Mouse (Mus musculus) urinary bladder, postnatal 0 days (tissue): ENCODE data around the gene Bean1. TPM values are rescaled to one million over a fixed set of nuclear protein-coding genes. Genes with fewer than 3 reads are reported as not detected.

Experiments used
- polyA plus RNA-seq: library from polyadenylated mRNA; unstranded; fragments of >200 nt; fragmentation: Nextera tagmentation; extraction: Ambion mirVana; gene quantifications from 2 replicates; pipeline ENCODE4 v1.2.1, GENCODE M21; 2015

Bean1 gene
- polyA plus RNA-seq: 4.9 and 7.0 TPM in 2 replicates

GRCm38 (mm10) chr8:104170118-104171049 is at the start of gene Bean1:
TSS of gene Bean1 (plus strand) at chr8:104170442.

GRCm38 (mm10) chr8:104248276-104248675 is 78.0 kb downstream of the Bean1 start, which contains the start of gene Tk2:
TSS of gene Tk2 (minus strand) at chr8:104248558.

GRCm38 (mm10) chr8:104250439-104251367 is 80.5 kb downstream of the Bean1 start, which contains the start of gene Cklf:
TSS of gene Cklf (plus strand) at chr8:104250861.

Other genes with a start within 250 kb of the Bean1 start
- gene Cdh5, start 68.8 kb upstream of the Bean1 start, polyA plus RNA-seq: 13.7 and 14.1 TPM in 2 replicates
- gene Tk2, start 78.1 kb downstream of the Bean1 start, polyA plus RNA-seq: 13.2 and 14.4 TPM in 2 replicates
- gene Cklf, start 80.4 kb downstream of the Bean1 start, polyA plus RNA-seq: 46.4 and 49.0 TPM in 2 replicates
- gene Cmtm2a, start 122.7 kb downstream of the Bean1 start, polyA plus RNA-seq: not detected in 2 replicates
- not detected in 2 replicates for gene Gm45711, start 139.6 kb downstream of the Bean1 start, polyA plus RNA-seq
- gene Cmtm1, start 139.7 kb downstream of the Bean1 start, polyA plus RNA-seq: not detected in 2 replicates
- not detected in 2 replicates for gene Gm11020, start 151.1 kb downstream of the Bean1 start, polyA plus RNA-seq
- gene Cmtm2b, start 151.8 kb downstream of the Bean1 start, polyA plus RNA-seq: not detected in 2 replicates
- 66.2 and 73.0 TPM in 2 replicates for gene Cmtm3, start 169.0 kb downstream of the Bean1 start, polyA plus RNA-seq
- 2.3 and 2.7 TPM in 2 replicates for gene Cmtm4, start 225.4 kb downstream of the Bean1 start, polyA plus RNA-seq